Mouse (Mus musculus) liver, embryonic 12.5 days (tissue): ENCODE results near the gene Mier1. TPM values are rescaled to one million over a fixed set of nuclear protein-coding genes. Genes with fewer than 3 reads are reported as not detected.

Experiments
- ATAC-seq: fragments of 200-750 bp; cut with Nextera tagmentation; 2 replicates; pipeline ENCODE4 v1.8.0; 2017; ENCODE audit warnings: moderate number of reproducible peaks, mild to moderate bottlenecking, moderate library complexity
- H3K27ac ChIP-seq: fragments of 300-500 bp; sonication (generic); 2 replicates; pipeline ENCODE4 v1.5.1; 2016; ENCODE audit warnings: mild to moderate bottlenecking
- H3K27me3 ChIP-seq: fragments of 300-500 bp; sonication (generic); replicated peaks from 2 replicates; pipeline ENCODE4 v1.6.1; 2016; ENCODE audit warnings: mild to moderate bottlenecking, moderate library complexity
- H3K36me3 ChIP-seq: fragments of 300-500 bp; sonication (generic); 2 replicates; pipeline ENCODE4 v1.6.1; 2016; ENCODE audit warnings: mild to moderate bottlenecking, moderate library complexity
- H3K4me1 ChIP-seq: fragments of 300-500 bp; sonication (generic); 2 replicates; pipeline ENCODE4 v1.6.1; 2016
- H3K4me2 ChIP-seq: fragments of 300-500 bp; sonication (generic); 2 replicates; pipeline ENCODE4 v1.6.1; 2016; ENCODE audit warnings: mild to moderate bottlenecking, moderate library complexity
- H3K4me3 ChIP-seq: fragments of 300-500 bp; sonication (generic); 2 replicates; pipeline ENCODE4 v1.5.1; 2016; ENCODE audit warnings: mild to moderate bottlenecking, moderate library complexity
- H3K9ac ChIP-seq: fragments of 300-500 bp; sonication (generic); 2 replicates; pipeline ENCODE4 v1.6.1; 2016; ENCODE audit warnings: mild to moderate bottlenecking, moderate library complexity
- H3K9me3 ChIP-seq: fragments of 300-500 bp; sonication (generic); replicated peaks from 2 replicates; pipeline ENCODE4 v1.6.1; 2016; ENCODE audit warnings: mild to moderate bottlenecking, moderate library complexity
- WGBS: fragments of 180-500 bp; shearing (Covaris S2); methylation state at CpG from one replicate; pipeline ENCODE4 v1.1.7; 2016; ENCODE audit not compliant: insufficient replicate concordance; 5-methylcytosine and 5-hydroxymethylcytosine counted together
- polyA plus RNA-seq: library from polyadenylated mRNA; unstranded; fragments of >200 nt; fragmentation: Nextera tagmentation; extraction: Ambion mirVana; gene quantifications from 2 replicates; pipeline ENCODE4 v1.2.1, GENCODE M21; 2016

Gene Mier1
- polyA plus RNA-seq, 1 experiment from 2014 or later, result 35.1 TPM

DNA sequence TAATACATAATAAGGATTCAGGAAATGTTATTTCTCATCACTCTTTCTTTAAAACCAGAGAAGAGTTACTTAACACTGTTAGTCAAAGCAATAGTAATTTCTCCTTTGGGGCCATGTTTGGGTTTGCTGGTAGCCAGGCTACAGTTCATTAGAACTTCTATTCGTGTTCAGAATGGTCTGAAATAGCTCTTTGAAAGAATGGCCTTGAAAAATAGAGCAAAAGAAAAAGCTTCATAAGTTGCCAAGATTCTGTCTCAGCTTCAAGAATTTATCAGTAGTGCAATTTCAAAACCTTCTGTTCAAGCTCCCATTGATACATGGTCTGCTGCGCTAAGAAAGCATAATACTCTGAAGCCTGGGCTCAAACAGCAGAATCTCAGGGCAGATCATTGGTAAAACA is 89.5 kb downstream of the Mier1 start:
- H3K9me3 ChIP-seq, result no peaks in the 10 kb centered on the region
- no peak overlapping the region for H3K4me3 ChIP-seq
- no peaks in the 10 kb centered on the region for H3K4me1 ChIP-seq
- H3K36me3 ChIP-seq, result peaks cover 85% of the 10 kb centered on the region
- no peak for ATAC-seq
- no peaks in the 10 kb centered on the region for H3K27me3 ChIP-seq
- 86% methylated on average over 2 of the region's 2 CpGs for WGBS
- no peak overlapping the region for H3K9ac ChIP-seq
- no peak overlapping the region for H3K27ac ChIP-seq
- H3K4me2 ChIP-seq, result no peak overlapping the region

DNA sequence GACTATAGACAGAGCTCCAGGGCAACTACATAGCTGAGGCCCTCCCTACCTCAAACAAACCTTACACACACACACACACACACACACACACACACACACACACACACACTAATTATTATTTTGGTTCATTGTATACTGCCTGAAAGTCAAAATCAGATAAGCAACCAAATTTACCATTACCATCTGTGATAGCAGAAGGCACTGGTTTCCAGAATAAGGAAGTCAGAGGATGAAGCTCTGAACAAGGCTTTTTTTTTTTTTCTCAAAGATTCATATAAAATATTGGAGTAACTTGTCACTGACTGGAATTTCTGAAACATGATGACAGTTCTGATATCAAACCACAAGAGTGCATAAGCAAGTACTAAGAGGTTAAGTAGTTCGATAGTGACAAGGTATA is 94.4 kb downstream of the Mier1 start:
- Histone ChIP-seq H3K27ac (no peak overlapping the region), H3K4me3 (no peak overlapping the region), H3K9me3 (no peaks in the 10 kb centered on the region), H3K36me3 (peaks cover 73% of the 10 kb centered on the region), H3K27me3 (no peaks in the 10 kb centered on the region), H3K4me1 (peaks cover 11% of the 10 kb centered on the region), H3K4me2 (no peak overlapping the region), H3K9ac (no peak overlapping the region)
- 55% methylated on average over 1 of the region's 1 CpGs for WGBS
- ATAC-seq, result no peak

DNA sequence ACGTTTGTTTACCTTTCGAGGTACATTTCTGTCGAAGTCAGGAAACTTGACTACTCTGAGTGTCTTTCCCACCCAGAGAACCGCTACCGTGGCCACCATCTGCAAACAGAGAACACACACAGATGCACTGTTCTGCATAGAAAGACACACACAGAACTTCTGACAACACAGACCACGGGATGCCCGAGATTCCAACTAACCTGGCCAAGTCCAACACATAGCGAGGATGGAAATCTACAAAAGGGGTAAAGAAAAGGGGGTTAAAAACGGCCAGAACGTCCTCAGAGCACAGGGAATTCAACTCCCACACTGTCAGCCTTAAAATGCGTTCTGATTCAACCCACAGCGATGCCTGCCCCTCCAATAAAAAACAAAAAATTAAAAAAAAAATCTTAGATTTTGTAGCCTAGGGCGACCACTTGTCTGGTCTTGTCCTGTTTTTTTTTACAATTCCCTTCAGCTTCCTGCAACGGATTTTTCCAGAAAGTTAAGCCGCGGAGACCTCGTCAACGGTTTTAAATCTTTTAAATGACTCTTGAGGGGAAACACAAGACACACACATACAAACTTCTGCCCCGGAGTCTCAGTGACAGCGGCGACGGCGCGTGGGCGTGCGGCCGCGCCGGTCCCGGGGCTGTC is 99.8 kb downstream of the Mier1 start:
- Histone ChIP-seq H3K9ac (peak overlapping the region; percentile 95), H3K9me3 (no peaks in the 10 kb centered on the region), H3K27ac (peak overlapping the region; percentile 93), H3K36me3 (peaks cover 21% of the 10 kb centered on the region), H3K4me2 (peak overlapping the region; percentile 90), H3K4me1 (peaks cover 29% of the 10 kb centered on the region), H3K4me3 (peak overlapping the region; percentile 92), H3K27me3 (no peaks in the 10 kb centered on the region)
- ATAC-seq, result peak; percentile 50
- WGBS, result 6% methylated on average over 30 of the region's 30 CpGs

DNA sequence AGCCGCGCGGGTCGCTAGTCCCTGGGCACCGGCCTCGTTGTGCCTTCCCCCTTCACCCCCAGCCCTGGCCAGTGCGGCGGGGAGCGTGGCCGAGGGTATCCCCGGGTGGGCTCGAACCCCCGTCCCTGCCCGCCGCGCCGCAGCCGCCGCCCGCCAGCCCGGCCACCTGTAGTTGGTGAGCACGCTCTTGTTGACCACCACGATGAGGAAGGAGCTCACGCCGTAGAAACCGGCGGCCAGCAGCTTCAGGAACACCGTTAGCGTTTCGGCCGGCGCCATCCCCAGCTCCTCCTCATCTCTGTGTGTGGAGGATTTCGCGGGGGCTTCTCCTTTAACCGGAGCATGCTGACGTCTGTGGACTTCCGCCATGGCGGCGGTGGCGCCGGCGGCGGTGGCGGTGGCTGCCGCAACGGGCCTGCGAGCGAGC is 100.3 kb downstream of the Mier1 start:
- H3K9me3 ChIP-seq, result no peaks in the 10 kb centered on the region
- peak overlapping the region; percentile 93 for H3K27ac ChIP-seq
- no peaks in the 10 kb centered on the region for H3K27me3 ChIP-seq
- WGBS, result 2% methylated on average over 48 of the region's 48 CpGs
- peak; percentile 68 for ATAC-seq
- peaks cover 29% of the 10 kb centered on the region for H3K4me1 ChIP-seq
- H3K4me3 ChIP-seq, result peak overlapping the region; percentile 92
- H3K36me3 ChIP-seq, result peaks cover 16% of the 10 kb centered on the region
- H3K9ac ChIP-seq, result peak overlapping the region; percentile 95
- peak overlapping the region; percentile 90 for H3K4me2 ChIP-seq

Other genes with a start within 250 kb of the Mier1 start
- 0.38 TPM in 1 of 2 replicates, not detected in the other for gene Tctex1d1, start 135.8 kb upstream of the Mier1 start, polyA plus RNA-seq
- gene Insl5, start 87.5 kb upstream of the Mier1 start, polyA plus RNA-seq, result not detected in 2 replicates
- 1.0 and 1.1 TPM in 2 replicates for gene Wdr78, start 165 bp downstream of the Mier1 start, polyA plus RNA-seq
- gene Slc35d1, start 100.8 kb downstream of the Mier1 start, polyA plus RNA-seq, result 11.1 and 12.7 TPM in 2 replicates
- not detected in 2 replicates for gene 4921539E11Rik, start 176.5 kb downstream of the Mier1 start, polyA plus RNA-seq
- 16.5 and 17.3 TPM in 2 replicates for gene Oma1, start 199.4 kb downstream of the Mier1 start, polyA plus RNA-seq